Mouse (Mus musculus): ENCODE results near the gene Fgd2. TPM values are rescaled to one million over a fixed set of nuclear protein-coding genes. Genes with fewer than 3 reads are reported as not detected.

Gene Fgd2
- polyA plus RNA-seq, 1 experiment from 2014 or later: 8.3 TPM

GRCm38 (mm10) chr17:29422337-29422736 lies 61.6 kb downstream of the Fgd2 start:
- Histone ChIP-seq H3K36me3 (no peaks in the 10 kb centered on the region), H3K4me3 (no peak overlapping the region), H3K9me3 (no peaks in the 10 kb centered on the region), H3K27me3 (no peaks in the 10 kb centered on the region), H3K27ac (replicated peaks) (no peak overlapping the region), H3K4me1 (replicated peaks) (no peaks in the 10 kb centered on the region), H3K4me2 (no peak overlapping the region), H3K9ac (no peak overlapping the region)
- WGBS: 90% methylated on average over 6 of the region's 6 CpGs
- ATAC-seq (ENCODE audit: low FRiP score, low read depth): no peak

GRCm38 (mm10) chr17:29422912-29423504 lies 62.3 kb downstream of the Fgd2 start:
- Histone ChIP-seq H3K27ac (replicated peaks) (no peak overlapping the region), H3K4me3 (no peak overlapping the region), H3K36me3 (no peaks in the 10 kb centered on the region), H3K4me1 (replicated peaks) (no peaks in the 10 kb centered on the region), H3K27me3 (no peaks in the 10 kb centered on the region), H3K9ac (no peak overlapping the region), H3K4me2 (no peak overlapping the region), H3K9me3 (no peaks in the 10 kb centered on the region)
- 86% methylated on average over 8 of the region's 8 CpGs for WGBS
- ATAC-seq (ENCODE audit: low FRiP score, low read depth): no peak

- no peak overlapping the region for H3K9ac ChIP-seq
- no peaks in the 10 kb centered on the region for H3K4me1 ChIP-seq (replicated peaks)
- H3K4me2 ChIP-seq: no peak overlapping the region
- H3K27me3 ChIP-seq: no peaks in the 10 kb centered on the region
- no peak for ATAC-seq (ENCODE audit: low FRiP score, low read depth)
- 92% methylated on average over 2 of the region's 2 CpGs for WGBS
- H3K36me3 ChIP-seq: no peaks in the 10 kb centered on the region
- no peak overlapping the region for H3K4me3 ChIP-seq
- H3K9me3 ChIP-seq: no peaks in the 10 kb centered on the region
- H3K27ac ChIP-seq (replicated peaks): no peak overlapping the region
Measured at GRCm38 (mm10) chr17:29423991-29424390, 63.3 kb downstream of the Fgd2 start.

- Histone ChIP-seq H3K36me3 (no peaks in the 10 kb centered on the region), H3K4me1 (replicated peaks) (no peaks in the 10 kb centered on the region), H3K9ac (no peak overlapping the region), H3K27me3 (no peaks in the 10 kb centered on the region), H3K27ac (replicated peaks) (no peak overlapping the region), H3K4me3 (no peak overlapping the region), H3K4me2 (no peak overlapping the region), H3K9me3 (no peaks in the 10 kb centered on the region)
- 66% methylated on average over 9 of the region's 9 CpGs for WGBS
- ATAC-seq (ENCODE audit: low FRiP score, low read depth): no peak
Measured at GRCm38 (mm10) chr17:29425345-29425744, 64.6 kb downstream of the Fgd2 start.

- Histone ChIP-seq H3K27ac (replicated peaks) (no peak overlapping the region), H3K9me3 (no peaks in the 10 kb centered on the region), H3K27me3 (no peaks in the 10 kb centered on the region), H3K4me2 (no peak overlapping the region), H3K4me1 (replicated peaks) (no peaks in the 10 kb centered on the region), H3K9ac (no peak overlapping the region), H3K4me3 (no peak overlapping the region), H3K36me3 (no peaks in the 10 kb centered on the region)
- no peak for ATAC-seq (ENCODE audit: low FRiP score, low read depth)
- WGBS: 33% methylated on average over 8 of the region's 8 CpGs
Measured at GRCm38 (mm10) chr17:29428213-29428612, 67.5 kb downstream of the Fgd2 start.

- Histone ChIP-seq H3K4me2 (no peak overlapping the region), H3K9me3 (no peaks in the 10 kb centered on the region), H3K4me1 (replicated peaks) (no peaks in the 10 kb centered on the region), H3K4me3 (no peak overlapping the region), H3K9ac (no peak overlapping the region), H3K27me3 (no peaks in the 10 kb centered on the region), H3K27ac (replicated peaks) (no peak overlapping the region), H3K36me3 (no peaks in the 10 kb centered on the region)
- ATAC-seq (ENCODE audit: low FRiP score, low read depth): no peak
- WGBS: 34% methylated on average over 2 of the region's 2 CpGs
Measured at GRCm38 (mm10) chr17:29428826-29429225, 68.1 kb downstream of the Fgd2 start.

Other genes starting within 250 kb of the Fgd2 start
- 0.09 TPM in 1 of 2 replicates, not detected in the other for gene Rab44, start 246.8 kb upstream of the Fgd2 start, polyA plus RNA-seq (2015; fragmentation: Nextera tagmentation; extraction: Ambion mirVana)
- gene Cpne5, start 122.7 kb upstream of the Fgd2 start, polyA plus RNA-seq (2015; fragmentation: Nextera tagmentation; extraction: Ambion mirVana): 41.1 and 42.6 TPM in 2 replicates
- gene Ppil1, start 96.7 kb upstream of the Fgd2 start, polyA plus RNA-seq (2015; fragmentation: Nextera tagmentation; extraction: Ambion mirVana): 105 and 108 TPM in 2 replicates
- gene BC004004, start 92.1 kb upstream of the Fgd2 start, polyA plus RNA-seq (2015; fragmentation: Nextera tagmentation; extraction: Ambion mirVana): 112 and 121 TPM in 2 replicates
- 2.1 and 2.3 TPM in 2 replicates for gene Pi16, start 43.2 kb upstream of the Fgd2 start, polyA plus RNA-seq (2015; fragmentation: Nextera tagmentation; extraction: Ambion mirVana)
- 476 and 492 TPM in 2 replicates for gene Mtch1, start 13.0 kb upstream of the Fgd2 start, polyA plus RNA-seq (2015; fragmentation: Nextera tagmentation; extraction: Ambion mirVana)
- gene Pim1, start 129.8 kb downstream of the Fgd2 start, polyA plus RNA-seq (2015; fragmentation: Nextera tagmentation; extraction: Ambion mirVana): 8.4 and 8.9 TPM in 2 replicates
- gene Gm17657, start 188.7 kb downstream of the Fgd2 start, polyA plus RNA-seq (2015; fragmentation: Nextera tagmentation; extraction: Ambion mirVana): 0.17 TPM in 1 of 2 replicates, not detected in the other
- gene Tbc1d22b, start 188.9 kb downstream of the Fgd2 start, polyA plus RNA-seq (2015; fragmentation: Nextera tagmentation; extraction: Ambion mirVana): 26.3 and 32.6 TPM in 2 replicates
- 1.2 and 1.3 TPM in 2 replicates for gene Tmem217, start 191.5 kb downstream of the Fgd2 start, polyA plus RNA-seq (2015; fragmentation: Nextera tagmentation; extraction: Ambion mirVana)